Mouse (Mus musculus) bone marrow, adult 2 months (tissue): Measurements from ENCODE around the gene Chst10. TPM values are rescaled to one million over a fixed set of nuclear protein-coding genes. Genes with fewer than 3 reads are reported as not detected.
A peak's percentile ranks its signal among the peaks of the same experiment; 100 is the strongest.

Experiments
- H3K27ac ChIP-seq: fragments of 200-500 bp; 2 replicates; pipeline ENCODE4 v1.5.1; 2012; ENCODE audit warnings: low read depth, mild to moderate bottlenecking, control low read depth, inconsistent platforms, low read length; ENCODE audit not compliant: control insufficient read depth, poor library complexity, insufficient read depth
- H3K4me1 ChIP-seq: fragments of 200-500 bp; 2 replicates; pipeline ENCODE4 v1.6.1; 2011; ENCODE audit warnings: low read length; ENCODE audit not compliant: control insufficient read depth, insufficient read depth
- H3K4me3 ChIP-seq: fragments of 200-500 bp; replicated peaks from 2 replicates; pipeline ENCODE3; 2011; ENCODE audit warnings: mild to moderate bottlenecking, low read depth, low read length, control low read depth; ENCODE audit not compliant: control insufficient read depth
- CTCF ChIP-seq: fragments of 200-500 bp; IDR thresholded peaks from 2 replicates; pipeline ENCODE4 v1.5.1; 2011; ENCODE audit warnings: low read length, control low read depth; ENCODE audit not compliant: control insufficient read depth, insufficient read depth
- POLR2A ChIP-seq: fragments of 200-500 bp; IDR thresholded peaks from 2 replicates; pipeline ENCODE4 v1.6.1; 2011; ENCODE audit warnings: low read depth, mild to moderate bottlenecking, control low read depth, low read length, borderline replicate concordance; ENCODE audit not compliant: control insufficient read depth
- WGBS: fragments of 180-500 bp; shearing (Covaris S2); methylation state at CpG from one replicate; pipeline ENCODE4 v1.1.7; 2018; 5-methylcytosine and 5-hydroxymethylcytosine counted together
- polyA plus RNA-seq: library from polyadenylated mRNA; stranded (reverse); fragments of >200 nt; gene quantifications from 2 replicates; pipeline ENCODE4 v1.2.4, GENCODE M21; 2011; ENCODE audit warnings: low replicate concordance; ENCODE audit not compliant: missing spikeins, insufficient read depth, insufficient read length

Chst10 gene
- polyA plus RNA-seq, 1 experiment = 7.1 TPM

GRCm38 (mm10) chr1:38860867-38861524 is 37.0 kb downstream of the Chst10 start:
- Histone ChIP-seq H3K4me3 (no peak overlapping the region), H3K4me1 (no peaks in the 10 kb centered on the region), H3K27ac (no peak overlapping the region)
- TF ChIP-seq CTCF = no peak
- TF ChIP-seq POLR2A = no peak
- WGBS = 83% methylated on average over 9 of the region's 9 CpGs

GRCm38 (mm10) chr1:38860207-38860606 is 37.8 kb downstream of the Chst10 start:
- 59% methylated on average over 5 of the region's 5 CpGs for WGBS
- TF ChIP-seq CTCF (no peak), POLR2A (no peak)
- Histone ChIP-seq H3K4me3 (no peak overlapping the region), H3K4me1 (no peaks in the 10 kb centered on the region), H3K27ac (no peak overlapping the region)

- H3K27ac ChIP-seq = no peak overlapping the region
- H3K4me3 ChIP-seq = no peak overlapping the region
- no peaks in the 10 kb centered on the region for H3K4me1 ChIP-seq
- TF ChIP-seq CTCF = peak; percentile 82
- no peak for TF ChIP-seq POLR2A
- 5% methylated on average over 3 of the region's 3 CpGs for WGBS
Measured at GRCm38 (mm10) chr1:38856196-38856595, 41.8 kb downstream of the Chst10 start.

- 57% methylated on average over 2 of the region's 2 CpGs for WGBS
- no peak for TF ChIP-seq POLR2A
- no peak for TF ChIP-seq CTCF
- Histone ChIP-seq H3K4me3 (no peak overlapping the region), H3K4me1 (no peaks in the 10 kb centered on the region; the same call in 1 of the 2 replicates), H3K27ac (no peak overlapping the region)
Measured at GRCm38 (mm10) chr1:38852250-38852649, 45.7 kb downstream of the Chst10 start.

GRCm38 (mm10) chr1:38850650-38851049 is 47.3 kb downstream of the Chst10 start:
- H3K4me1 ChIP-seq = no peaks in the 10 kb centered on the region; the same call in 1 of the 2 replicates
- TF ChIP-seq POLR2A = no peak
- TF ChIP-seq CTCF = no peak
- no peak overlapping the region for H3K27ac ChIP-seq
- WGBS = 66% methylated on average over 2 of the region's 2 CpGs
- no peak overlapping the region for H3K4me3 ChIP-seq

- H3K4me1 ChIP-seq = no peaks in the 10 kb centered on the region; the same call in 1 of the 2 replicates
- WGBS = 83% methylated on average over 2 of the region's 2 CpGs
Measured at GRCm38 (mm10) chr1:38848451-38849289, 49.3 kb downstream of the Chst10 start.

GRCm38 (mm10) chr1:38847975-38848374 is 50.0 kb downstream of the Chst10 start:
- TF ChIP-seq POLR2A (no peak), CTCF (no peak)
- Histone ChIP-seq H3K4me3 (no peak overlapping the region), H3K4me1 (no peaks in the 10 kb centered on the region; the same call in 1 of the 2 replicates), H3K27ac (no peak overlapping the region)
- 55% methylated on average over 11 of the region's 11 CpGs for WGBS

More at GRCm38 (mm10) chr1:38848451-38849289, 49.3 kb downstream of the Chst10 start:
- no peak overlapping the region for H3K27ac ChIP-seq
- H3K4me3 ChIP-seq = no peak overlapping the region
- no peak for TF ChIP-seq CTCF
- no peak for TF ChIP-seq POLR2A

GRCm38 (mm10) chr1:38843275-38843674 is 54.7 kb downstream of the Chst10 start:
- no peak overlapping the region for H3K4me3 ChIP-seq
- no peaks in the 10 kb centered on the region; the same call in 1 of the 2 replicates for H3K4me1 ChIP-seq
- 84% methylated on average over 4 of the region's 4 CpGs for WGBS
- no peak overlapping the region for H3K27ac ChIP-seq
- TF ChIP-seq CTCF (no peak), POLR2A (no peak)
